Mouse (Mus musculus): ENCODE measurements around the gene 4430402I18Rik.

4430402I18Rik gene

GRCm38 (mm10) chr19:28968178-28968577 lies 578 bp upstream of the 4430402I18Rik start:
- DNase-seq (ENCODE audit: extremely low read depth, low read depth) = no peak

- DNase-seq (ENCODE audit: extremely low read depth, low read depth) = no peak
Measured at GRCm38 (mm10) chr19:28964552-28964903, 3.1 kb downstream of the 4430402I18Rik start.

DNA sequence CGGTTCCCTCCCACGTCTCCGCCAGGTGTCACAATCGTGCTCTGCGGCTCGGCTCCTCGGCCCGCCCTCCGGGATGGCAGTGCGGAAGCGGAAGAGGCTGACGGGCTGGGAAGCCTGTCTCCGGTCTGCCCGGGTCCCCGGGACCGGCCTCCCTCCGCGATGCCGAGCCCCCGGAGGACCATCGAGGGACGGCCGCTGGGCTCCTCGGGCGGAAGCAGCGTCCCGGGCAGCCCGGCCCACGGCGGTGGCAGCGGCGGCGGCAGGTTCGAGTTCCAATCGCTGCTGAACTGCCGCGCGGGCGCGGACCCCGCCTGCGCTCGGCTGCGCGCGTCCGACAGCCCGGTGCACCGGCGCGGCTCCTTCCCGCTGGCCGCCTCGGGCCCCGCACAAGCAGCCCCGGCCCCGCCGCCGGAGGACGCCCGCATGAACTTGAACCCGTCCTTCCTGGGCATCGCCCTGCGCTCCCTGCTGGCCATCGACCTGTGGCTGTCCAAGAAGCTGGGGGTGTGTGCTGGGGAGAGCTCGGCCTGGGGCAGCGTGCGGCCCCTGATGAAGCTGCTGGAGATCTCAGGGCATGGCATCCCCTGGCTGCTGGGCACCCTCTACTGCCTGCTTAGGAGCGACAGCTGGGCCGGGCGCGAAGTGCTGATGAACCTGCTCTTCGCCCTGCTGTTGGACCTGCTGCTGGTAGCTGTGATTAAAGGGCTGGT lies 3.6 kb downstream of the 4430402I18Rik start, which contains the start of gene Plpp6:
Plpp6 (plus strand) TSS at position 112 of the 710 bp plus-strand sequence.
- DNase-seq (ENCODE audit: extremely low read depth, low read depth) = peak; percentile 15

DNA sequence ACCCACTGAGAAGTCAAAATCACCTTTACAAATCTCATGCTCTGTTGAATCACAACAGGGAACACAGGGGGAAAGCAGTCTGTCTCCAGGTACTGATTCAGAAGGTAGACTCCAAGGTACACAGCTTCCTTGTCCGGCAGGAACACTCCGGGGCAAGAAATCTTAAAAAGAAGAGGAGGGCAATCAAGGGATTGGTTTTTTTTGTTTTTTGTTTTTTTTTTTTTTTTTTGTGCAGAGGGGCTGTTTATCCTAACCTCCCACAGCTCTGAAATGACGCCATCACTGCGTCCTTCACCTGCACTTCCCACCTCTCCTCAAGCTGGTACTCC lies 4.1 kb downstream of the 4430402I18Rik start:
- DNase-seq (ENCODE audit: extremely low read depth, low read depth) = no peak

DNA sequence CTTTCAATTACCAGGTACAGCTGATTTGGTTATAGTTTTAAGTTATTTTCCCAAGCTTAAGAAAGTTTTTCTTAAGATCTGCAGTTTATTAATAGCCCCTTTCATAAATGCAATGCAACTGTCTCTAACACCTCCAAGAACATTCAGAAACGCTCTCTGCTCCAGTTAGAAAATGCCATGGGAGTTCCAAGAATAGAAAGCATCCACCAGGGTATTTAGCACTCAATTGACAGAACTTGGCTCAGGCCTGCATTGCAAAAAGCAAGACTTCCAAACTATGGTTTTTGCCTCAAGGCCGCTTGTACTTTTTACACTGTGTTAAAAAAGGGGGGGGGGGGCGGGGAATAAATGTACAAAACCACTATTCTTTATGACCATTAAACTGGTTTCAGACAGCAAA lies 4.5 kb downstream of the 4430402I18Rik start:
- DNase-seq (ENCODE audit: extremely low read depth, low read depth) = no peak

- DNase-seq (ENCODE audit: extremely low read depth, low read depth) = no peak
Measured at GRCm38 (mm10) chr19:28951251-28951650, 16.3 kb downstream of the 4430402I18Rik start.

GRCm38 (mm10) chr19:28947311-28947710 lies 20.3 kb downstream of the 4430402I18Rik start:
- DNase-seq (ENCODE audit: extremely low read depth, low read depth) = no peak

GRCm38 (mm10) chr19:28946782-28947181 lies 20.8 kb downstream of the 4430402I18Rik start:
- no peak for DNase-seq (ENCODE audit: extremely low read depth, low read depth)

GRCm38 (mm10) chr19:28941271-28941670 lies 26.3 kb downstream of the 4430402I18Rik start:
- DNase-seq (ENCODE audit: extremely low read depth, low read depth) = no peak

GRCm38 (mm10) chr19:28940135-28940874 lies 27.3 kb downstream of the 4430402I18Rik start:
- DNase-seq (ENCODE audit: extremely low read depth, low read depth) = no peak

GRCm38 (mm10) chr19:28934897-28935296 lies 32.7 kb downstream of the 4430402I18Rik start:
- no peak for DNase-seq (ENCODE audit: extremely low read depth, low read depth)

DNA sequence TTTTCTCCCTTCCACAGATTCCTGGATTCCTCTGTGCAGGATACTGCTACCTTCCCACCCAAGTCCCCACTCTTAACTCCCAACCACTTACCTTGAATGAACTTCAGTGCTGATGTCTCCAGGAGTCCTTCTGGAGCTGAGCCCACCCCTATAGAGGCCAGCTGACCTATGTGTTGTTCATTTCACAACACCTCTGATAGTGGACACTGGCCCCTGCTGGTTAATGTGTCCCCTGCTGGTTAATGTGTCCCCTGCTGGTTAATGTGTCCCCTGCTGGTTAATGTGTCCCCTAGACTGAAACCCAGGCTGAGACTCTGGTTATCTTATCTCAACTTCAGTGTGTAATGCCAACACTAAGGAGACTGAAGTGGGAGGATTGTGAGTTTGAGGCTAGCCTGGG lies 38.6 kb downstream of the 4430402I18Rik start:
- no peak for DNase-seq (ENCODE audit: extremely low read depth, low read depth)

DNA sequence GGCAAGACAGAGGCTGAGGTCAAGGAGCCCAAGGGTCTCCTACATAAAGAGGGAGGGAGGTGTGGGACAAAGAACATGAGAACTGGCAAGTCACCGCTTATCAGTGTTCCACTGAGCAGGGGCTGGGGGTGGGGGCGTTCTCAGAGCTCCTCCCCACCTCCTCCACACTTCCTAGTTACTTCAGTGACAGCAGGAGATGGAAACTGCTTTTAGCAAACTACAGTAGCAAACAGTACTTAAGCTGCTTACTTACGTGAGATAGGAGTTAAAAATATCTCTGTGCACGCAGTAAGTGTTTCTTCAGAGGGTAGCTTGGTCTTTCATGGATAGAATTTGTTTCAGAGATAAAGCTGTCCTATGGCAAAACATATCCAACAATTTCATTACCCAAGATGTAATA lies 40.2 kb downstream of the 4430402I18Rik start:
- DNase-seq (ENCODE audit: extremely low read depth, low read depth) = no peak

DNA sequence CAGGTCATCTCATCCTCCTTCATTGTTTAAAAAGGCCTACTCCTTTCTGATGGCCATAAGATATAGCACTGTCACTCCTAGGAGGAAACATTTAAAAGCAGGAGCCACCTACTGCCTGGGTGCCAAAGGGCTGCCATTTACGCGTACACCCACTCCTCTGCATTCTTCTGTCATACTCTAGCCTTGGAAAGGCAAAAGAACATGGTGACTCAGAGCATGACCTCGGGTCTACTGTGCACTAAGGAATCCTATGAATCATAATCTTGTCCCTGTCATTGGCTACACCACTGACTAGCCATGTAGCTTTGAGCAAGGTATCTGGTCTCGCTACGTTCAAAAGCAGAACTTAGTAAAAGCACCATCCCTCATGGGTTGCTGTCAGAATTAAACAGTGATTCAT lies 41.2 kb downstream of the 4430402I18Rik start:
- no peak for DNase-seq (ENCODE audit: extremely low read depth, low read depth)

GRCm38 (mm10) chr19:28917839-28918238 lies 49.8 kb downstream of the 4430402I18Rik start:
- DNase-seq (ENCODE audit: extremely low read depth, low read depth) = no peak

- DNase-seq (ENCODE audit: extremely low read depth, low read depth) = no peak
Measured at GRCm38 (mm10) chr19:28916492-28916891, 51.1 kb downstream of the 4430402I18Rik start.

GRCm38 (mm10) chr19:28915602-28916250 lies 51.9 kb downstream of the 4430402I18Rik start:
- DNase-seq (ENCODE audit: extremely low read depth, low read depth) = no peak

DNA sequence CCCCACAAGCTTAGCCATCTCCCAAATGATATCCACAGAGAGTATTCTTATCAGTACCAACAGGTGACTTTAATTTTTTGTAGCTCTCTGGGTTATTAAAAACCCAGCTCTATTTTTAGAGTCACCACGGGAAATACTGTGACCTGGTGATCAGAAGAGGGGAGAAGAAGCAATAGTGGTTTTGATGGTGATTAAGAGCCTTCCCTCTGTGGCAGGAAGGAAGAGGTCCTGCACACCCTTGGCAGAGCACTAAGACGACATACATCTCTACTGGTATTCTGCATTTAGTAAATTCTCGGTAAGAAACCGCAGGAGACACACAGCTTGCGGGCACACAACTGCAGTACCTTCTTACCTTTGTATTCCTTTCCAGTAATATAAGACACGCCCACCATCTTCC lies 53.0 kb downstream of the 4430402I18Rik start:
- DNase-seq (ENCODE audit: extremely low read depth, low read depth) = no peak

- DNase-seq (ENCODE audit: extremely low read depth, low read depth) = no peak
Measured at GRCm38 (mm10) chr19:28908693-28909092, 58.9 kb downstream of the 4430402I18Rik start.

DNA sequence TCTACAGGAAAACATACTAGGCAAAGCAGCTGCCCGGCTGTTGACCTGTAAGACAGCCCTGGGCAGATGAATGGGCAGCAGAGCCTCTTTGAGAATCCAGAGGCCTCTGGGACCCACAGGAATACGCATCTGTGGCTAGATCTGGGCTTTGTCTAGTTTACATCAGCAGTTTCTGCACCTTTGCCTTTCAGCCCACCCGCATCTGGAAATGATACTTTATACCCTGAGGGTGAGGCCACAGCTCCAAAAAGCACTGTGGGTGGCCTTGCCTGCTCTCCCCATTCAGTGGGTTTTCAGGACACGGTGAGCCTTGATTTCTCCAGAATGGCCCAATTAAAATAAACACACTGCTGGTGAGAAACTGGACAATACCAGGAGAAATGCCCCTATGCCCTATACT lies 59.4 kb downstream of the 4430402I18Rik start:
- DNase-seq (ENCODE audit: extremely low read depth, low read depth) = no peak

DNA sequence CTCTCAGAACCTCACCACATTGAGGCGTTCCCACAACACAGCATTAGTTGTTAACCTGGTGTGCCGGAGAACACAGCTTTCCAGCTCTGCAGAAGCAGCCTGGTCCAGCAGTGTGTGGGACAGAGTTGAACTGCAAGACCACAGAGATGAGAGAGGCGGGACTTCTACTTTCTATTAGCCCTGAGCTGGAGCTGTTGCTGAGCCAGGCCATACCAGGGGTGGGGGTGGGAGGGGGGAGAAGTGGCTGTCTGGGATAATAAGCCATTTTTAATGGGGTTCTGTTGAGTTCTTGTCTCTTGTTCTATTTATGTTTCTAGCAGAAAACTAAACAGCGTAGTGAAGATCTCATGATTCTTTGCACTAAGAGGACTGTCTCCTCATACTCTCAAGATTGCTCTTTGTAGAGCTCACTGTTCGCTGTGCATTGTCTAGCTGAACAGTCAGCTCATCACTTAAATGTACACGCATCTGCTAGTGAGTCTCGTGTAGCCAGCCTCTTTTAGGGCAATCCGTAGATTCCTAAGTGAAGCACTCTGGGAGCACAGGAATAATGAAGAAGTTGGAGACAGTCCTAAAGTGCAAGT lies 64.0 kb downstream of the 4430402I18Rik start:
- DNase-seq (ENCODE audit: extremely low read depth, low read depth) = no peak

DNA sequence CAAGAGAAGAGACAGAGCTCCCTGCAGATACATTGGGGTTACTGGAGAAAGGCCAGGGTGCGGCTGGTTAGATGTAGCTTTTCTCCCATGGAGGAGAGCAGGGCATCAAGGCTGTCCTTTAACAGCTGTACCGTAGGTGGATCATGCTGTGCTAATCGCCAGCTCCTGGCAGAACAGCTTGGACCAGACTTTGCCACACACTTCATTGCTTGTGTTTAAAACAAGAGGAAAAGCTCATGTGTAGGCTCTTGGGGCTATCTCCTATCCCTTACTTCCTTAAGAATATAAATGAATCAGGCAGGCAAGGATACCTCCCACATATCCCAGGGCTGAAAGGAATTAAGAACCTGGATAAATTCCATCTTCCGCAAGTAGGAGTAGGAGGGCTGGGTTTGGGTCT lies 64.8 kb downstream of the 4430402I18Rik start:
- DNase-seq (ENCODE audit: extremely low read depth, low read depth) = no peak

Measured in MEL-GATA-1-ER (cell line).